Comparison of ENCODE assay signal across 13 mouse cellular contexts in genomic region chr12:8782565-8782964, GRCm38 (mm10). TPM values are rescaled to one million over a fixed set of nuclear protein-coding genes. Genes with fewer than 3 reads are reported as not detected.
DNase-seq lines count a peak whose midpoint lies in the region; ATAC-seq and TF ChIP-seq lines count a peak whose summit lies in the region.
"Had no signal": no experiment of that assay in that cellular context is flagged by ENCODE, and none has a peak within 500 bp of the region (broad histone marks: within the 10 kb centered on the region; RNA-seq: fewer than 3 reads in every experiment).

No protein-coding gene starts in this region.

- no peak for TF ChIP-seq EP300 in liver, postnatal 0 days (IDR thresholded peaks at IDR 0.05; ENCODE audit: low read depth)

- no peak overlapping the region for H3K4me2 ChIP-seq in embryonic facial prominence, embryonic 13.5 days
- no peak overlapping the region for H3K4me2 ChIP-seq in liver, postnatal 0 days (ENCODE audit: low read depth, low read length)
- no peak overlapping the region for H3K4me2 ChIP-seq in intestine, embryonic 16.5 days (ENCODE audit: low read depth, low read length)
- peak overlapping the region; percentile 30 for H3K4me2 ChIP-seq in stomach, embryonic 16.5 days (ENCODE audit: low read depth, low read length)
- H3K4me2 ChIP-seq: embryonic facial prominence, embryonic 12.5 days; forebrain, embryonic 15.5 days; heart, embryonic 11.5 days; hindbrain, embryonic 12.5 days had no signal

- no peak overlapping the region for H3K4me3 ChIP-seq in embryonic facial prominence, embryonic 13.5 days
- no peak overlapping the region for H3K4me3 ChIP-seq in embryonic facial prominence, embryonic 10.5 days
- H3K4me3 ChIP-seq in liver, postnatal 0 days (ENCODE audit: low read depth, low read length): no peak overlapping the region
- no peak overlapping the region for H3K4me3 ChIP-seq in intestine, embryonic 16.5 days (ENCODE audit: low read length)
- H3K4me3 ChIP-seq in stomach, embryonic 16.5 days (replicated peaks; ENCODE audit: low read length): no peak overlapping the region
- H3K4me3 ChIP-seq: embryonic facial prominence, embryonic 12.5 days; forebrain, embryonic 15.5 days; hindbrain, embryonic 12.5 days; midbrain, embryonic 10.5 days had no signal

- peaks cover 98% of the 10 kb centered on the region for H3K4me1 ChIP-seq in embryonic facial prominence, embryonic 13.5 days
- H3K4me1 ChIP-seq in embryonic facial prominence, embryonic 10.5 days: peaks cover 88% of the 10 kb centered on the region
- peaks cover 40% of the 10 kb centered on the region for H3K4me1 ChIP-seq in liver, postnatal 0 days (ENCODE audit: insufficient read depth)
- peaks cover 74% of the 10 kb centered on the region for H3K4me1 ChIP-seq in intestine, embryonic 16.5 days (ENCODE audit: control insufficient read depth, insufficient read depth, low read length)
- peaks cover 72% of the 10 kb centered on the region for H3K4me1 ChIP-seq in stomach, embryonic 16.5 days (ENCODE audit: control insufficient read depth, insufficient read depth, low read length)
- H3K4me1 ChIP-seq: forebrain, embryonic 15.5 days had no signal

- intact Hi-C loops in left cerebral cortex, postnatal 10 days (cut with DNase I): no loop called here

- no peaks in the 10 kb centered on the region for H3K27me3 ChIP-seq in embryonic facial prominence, embryonic 13.5 days
- H3K27me3 ChIP-seq in embryonic facial prominence, embryonic 10.5 days (replicated peaks; ENCODE audit: low read depth, poor library complexity, severe bottlenecking): no peaks in the 10 kb centered on the region
- H3K27me3 ChIP-seq in liver, postnatal 0 days (ENCODE audit: insufficient read depth, low read length): no peaks in the 10 kb centered on the region
- H3K27me3 ChIP-seq in intestine, embryonic 16.5 days (replicated peaks; ENCODE audit: control insufficient read depth, insufficient read depth, low read length): no peaks in the 10 kb centered on the region
- H3K27me3 ChIP-seq in stomach, embryonic 16.5 days (ENCODE audit: control insufficient read depth, insufficient read depth, low read length): no peaks in the 10 kb centered on the region
- H3K27me3 ChIP-seq: embryonic facial prominence, embryonic 12.5 days; forebrain, embryonic 15.5 days; hindbrain, embryonic 12.5 days had no signal

- H3K9ac ChIP-seq in embryonic facial prominence, embryonic 13.5 days: no peak overlapping the region
- H3K9ac ChIP-seq in liver, postnatal 0 days (replicated peaks): peak overlapping the region; percentile 21; the same call in 1 of the 2 replicates
- no peak overlapping the region for H3K9ac ChIP-seq in intestine, embryonic 16.5 days (ENCODE audit: low read depth, low read length)
- H3K9ac ChIP-seq in stomach, embryonic 16.5 days (ENCODE audit: low read length): peak overlapping the region; percentile 34; the same call in 1 of the 2 replicates
- H3K9ac ChIP-seq: embryonic facial prominence, embryonic 12.5 days; forebrain, embryonic 15.5 days; hindbrain, embryonic 12.5 days had no signal

- no peak for DNase-seq in embryonic facial prominence, embryonic 10.5 days (ENCODE audit: low spot score)
- DNase-seq in liver, postnatal 0 days: no peak
- DNase-seq in liver: no peak
- no peak for DNase-seq in left cerebral cortex, postnatal 10 days (ENCODE audit: extremely low spot score in 1 of 2, low spot score in 2 of 2)
- DNase-seq: thymus, postnatal 14 days had no signal

- H3K36me3 ChIP-seq in embryonic facial prominence, embryonic 13.5 days: no peaks in the 10 kb centered on the region
- peaks cover 76% of the 10 kb centered on the region for H3K36me3 ChIP-seq in embryonic facial prominence, embryonic 10.5 days (replicated peaks)
- H3K36me3 ChIP-seq in liver, postnatal 0 days (replicated peaks; ENCODE audit: insufficient read depth, low read length): no peaks in the 10 kb centered on the region
- H3K36me3 ChIP-seq in intestine, embryonic 16.5 days (ENCODE audit: control insufficient read depth, insufficient read depth, low read length): no peaks in the 10 kb centered on the region
- no peaks in the 10 kb centered on the region for H3K36me3 ChIP-seq in stomach, embryonic 16.5 days (ENCODE audit: control insufficient read depth, insufficient read depth, low read length)
- H3K36me3 ChIP-seq: embryonic facial prominence, embryonic 12.5 days; forebrain, embryonic 15.5 days; hindbrain, embryonic 12.5 days had no signal

- no peak for TF ChIP-seq CTCF in liver, postnatal 0 days (IDR thresholded peaks at IDR 0.05; ENCODE audit: low read depth)

- WGBS in embryonic facial prominence, embryonic 13.5 days: 75% methylated on average over 3 of the region's 3 CpGs
- WGBS in embryonic facial prominence, embryonic 10.5 days: 82% methylated on average over 3 of the region's 3 CpGs
- WGBS in liver, postnatal 0 days (ENCODE audit: insufficient replicate concordance): 65% methylated on average over 3 of the region's 3 CpGs
- WGBS in intestine, embryonic 16.5 days: 70% methylated on average over 3 of the region's 3 CpGs
- 59% methylated on average over 3 of the region's 3 CpGs for WGBS in stomach, embryonic 16.5 days

- no peaks in the 10 kb centered on the region for H3K9me3 ChIP-seq in embryonic facial prominence, embryonic 13.5 days
- no peaks in the 10 kb centered on the region for H3K9me3 ChIP-seq in embryonic facial prominence, embryonic 10.5 days
- no peaks in the 10 kb centered on the region for H3K9me3 ChIP-seq in liver, postnatal 0 days (ENCODE audit: low read length)
- H3K9me3 ChIP-seq in intestine, embryonic 16.5 days (ENCODE audit: control insufficient read depth, low read length): no peaks in the 10 kb centered on the region
- no peaks in the 10 kb centered on the region for H3K9me3 ChIP-seq in stomach, embryonic 16.5 days (replicated peaks; ENCODE audit: control insufficient read depth, low read length)
- H3K9me3 ChIP-seq: embryonic facial prominence, embryonic 12.5 days; forebrain, embryonic 15.5 days; hindbrain, embryonic 12.5 days; midbrain, embryonic 10.5 days had no signal

- no peak for ATAC-seq in embryonic facial prominence, embryonic 13.5 days (ENCODE audit: insufficient number of reproducible peaks, insufficient read depth, low FRiP score, low TSS enrichment, low read depth)
- no peak for ATAC-seq in liver, postnatal 0 days
- peak; percentile 51 for ATAC-seq in intestine, embryonic 16.5 days
- ATAC-seq in stomach, embryonic 16.5 days (ENCODE audit: insufficient read depth, low FRiP score): peak; percentile 69

- peak overlapping the region; percentile 35 for H3K27ac ChIP-seq in embryonic facial prominence, embryonic 13.5 days
- H3K27ac ChIP-seq in embryonic facial prominence, embryonic 10.5 days (replicated peaks): no peak overlapping the region
- H3K27ac ChIP-seq in liver, postnatal 0 days (ENCODE audit: low read depth): no peak overlapping the region
- H3K27ac ChIP-seq in intestine, embryonic 16.5 days (ENCODE audit: low read length): no peak overlapping the region
- H3K27ac ChIP-seq in stomach, embryonic 16.5 days (ENCODE audit: low read length): peak overlapping the region; percentile 90
- H3K27ac ChIP-seq: forebrain, embryonic 15.5 days; hindbrain, embryonic 12.5 days; midbrain, embryonic 10.5 days had no signal

RNA-seq across cellular contexts. Expression of gene Sdc1, which starts 11.4 kb away (rescaled TPM):
- 208 TPM in 2 replicates for polyA plus RNA-seq in embryonic facial prominence, embryonic 13.5 days (2015; fragmentation: Nextera tagmentation; extraction: Ambion mirVana)
- 157 and 158 TPM in 2 replicates for polyA plus RNA-seq in embryonic facial prominence, embryonic 10.5 days (2016; fragmentation: Nextera tagmentation; extraction: Ambion mirVana)
- 101 and 116 TPM in 2 replicates for polyA plus RNA-seq in liver, postnatal 0 days (2015; fragmentation: Nextera tagmentation; extraction: Ambion mirVana)
- 102 and 109 TPM in 2 replicates for polyA plus RNA-seq in intestine, embryonic 16.5 days (2015; fragmentation: Nextera tagmentation; extraction: Ambion mirVana)
- polyA plus RNA-seq in stomach, embryonic 16.5 days (2015; fragmentation: Nextera tagmentation; extraction: Ambion mirVana): 181 and 205 TPM in 2 replicates
- 1 to 10 TPM; 3.1 to 4.1 TPM for total RNA-seq in left cerebral cortex, postnatal 10 days (2021)

Comparison
In these comparisons a context has a peak if more than half of its experiments do, and no peak if none do; other contexts are left out.
1. H3K27ac ChIP-seq: peak in embryonic facial prominence, embryonic 13.5 days (single experiment) and stomach, embryonic 16.5 days (single experiment); none in embryonic facial prominence, embryonic 10.5 days (single experiment), liver, postnatal 0 days (single experiment) and intestine, embryonic 16.5 days (single experiment).
2. ATAC-seq: peak in intestine, embryonic 16.5 days (single experiment) and stomach, embryonic 16.5 days (single experiment); none in embryonic facial prominence, embryonic 13.5 days (single experiment) and liver, postnatal 0 days (single experiment).
3. H3K9ac ChIP-seq: peak in liver, postnatal 0 days (single experiment) and stomach, embryonic 16.5 days (single experiment); none in embryonic facial prominence, embryonic 13.5 days (single experiment) and intestine, embryonic 16.5 days (single experiment).